Mouse (Mus musculus): ENCODE results near the gene Mettl7a2. TPM values are rescaled to one million over a fixed set of nuclear protein-coding genes. Genes with fewer than 3 reads are reported as not detected.
"Not testable (repeated sequence)": the region's sequence is repeated elsewhere in the genome, so short reads cannot be mapped to it uniquely, and the experiment has no call there.

Gene Mettl7a2
- total RNA-seq (2021): under 1 TPM; 0.40 to 0.73 TPM
- long read RNA-seq, experiment 1: 0 reads
- long read RNA-seq, experiment 2: 0 reads

- no peak for DNase-seq (ENCODE audit: low spot score in 2 of 2)
Measured at GRCm38 (mm10) chr15:100352711-100353250, at the start of gene Mettl7a2, which contains the start of gene Methig1. TSS of gene Mettl7a2 (plus strand) at chr15:100353200. TSS of gene Methig1 (plus strand) at chr15:100353149.

- DNase-seq (ENCODE audit: low spot score in 2 of 2): no peak
Measured at GRCm38 (mm10) chr15:100303428-100304018, 49.5 kb upstream of the Mettl7a2 start.

- DNase-seq (ENCODE audit: low spot score in 2 of 2): peak; percentile 45 to 59
Measured at GRCm38 (mm10) chr15:100304019-100304991, 48.7 kb upstream of the Mettl7a2 start, which contains the start of gene Mettl7a1. TSS of gene Mettl7a1 (plus strand) at chr15:100304140.

- no peak for DNase-seq (ENCODE audit: low spot score in 2 of 2)
Measured at GRCm38 (mm10) chr15:100306201-100306600, 46.8 kb upstream of the Mettl7a2 start.

GRCm38 (mm10) chr15:100307438-100308096 lies 45.4 kb upstream of the Mettl7a2 start:
- DNase-seq (ENCODE audit: low spot score in 2 of 2): not testable (repeated sequence)

GRCm38 (mm10) chr15:100312346-100312745 lies 40.7 kb upstream of the Mettl7a2 start:
- no peak for DNase-seq (ENCODE audit: low spot score in 2 of 2)

- DNase-seq (ENCODE audit: low spot score in 2 of 2): no peak
Measured at GRCm38 (mm10) chr15:100314448-100315145, 38.4 kb upstream of the Mettl7a2 start.

- not testable (repeated sequence) for DNase-seq (ENCODE audit: low spot score in 2 of 2)
Measured at GRCm38 (mm10) chr15:100318014-100318671, 34.9 kb upstream of the Mettl7a2 start.

GRCm38 (mm10) chr15:100319884-100320283 lies 33.1 kb upstream of the Mettl7a2 start:
- no peak for DNase-seq (ENCODE audit: low spot score in 2 of 2)

- no peak for DNase-seq (ENCODE audit: low spot score in 2 of 2)
Measured at GRCm38 (mm10) chr15:100320295-100320905, 32.6 kb upstream of the Mettl7a2 start.

- DNase-seq (ENCODE audit: low spot score in 2 of 2): no peak
Measured at GRCm38 (mm10) chr15:100321134-100321533, 31.9 kb upstream of the Mettl7a2 start.

- DNase-seq (ENCODE audit: low spot score in 2 of 2): no peak
Measured at GRCm38 (mm10) chr15:100324021-100324591, 28.9 kb upstream of the Mettl7a2 start.

GRCm38 (mm10) chr15:100325235-100325634 lies 27.8 kb upstream of the Mettl7a2 start:
- no peak for DNase-seq (ENCODE audit: low spot score in 2 of 2)

GRCm38 (mm10) chr15:100328089-100328488 lies 24.9 kb upstream of the Mettl7a2 start:
- not testable (repeated sequence) for DNase-seq (ENCODE audit: low spot score in 2 of 2)

GRCm38 (mm10) chr15:100329336-100329735 lies 23.7 kb upstream of the Mettl7a2 start:
- not testable (repeated sequence) for DNase-seq (ENCODE audit: low spot score in 2 of 2)

GRCm38 (mm10) chr15:100330739-100331138 lies 22.3 kb upstream of the Mettl7a2 start:
- no peak for DNase-seq (ENCODE audit: low spot score in 2 of 2)

- DNase-seq (ENCODE audit: low spot score in 2 of 2): not testable (repeated sequence)
Measured at GRCm38 (mm10) chr15:100332077-100332961, 20.7 kb upstream of the Mettl7a2 start.

GRCm38 (mm10) chr15:100334629-100335028 lies 18.4 kb upstream of the Mettl7a2 start, which contains the start of gene Mettl7a3:
TSS of gene Mettl7a3 (plus strand) at chr15:100334929.
- no peak for DNase-seq (ENCODE audit: low spot score in 2 of 2)
